Mouse (Mus musculus) spleen, postnatal 0 days (tissue): ENCODE results near the gene Creg2. TPM values are rescaled to one million over a fixed set of nuclear protein-coding genes. Genes with fewer than 3 reads are reported as not detected.

Source experiments
- polyA plus RNA-seq: library from polyadenylated mRNA; unstranded; fragments of >200 nt; fragmentation: Nextera tagmentation; extraction: Ambion mirVana; gene quantifications from 2 replicates; pipeline ENCODE4 v1.2.1, GENCODE M21; 2015

The Creg2 gene
- polyA plus RNA-seq = 0.02 TPM in 2 replicates

DNA sequence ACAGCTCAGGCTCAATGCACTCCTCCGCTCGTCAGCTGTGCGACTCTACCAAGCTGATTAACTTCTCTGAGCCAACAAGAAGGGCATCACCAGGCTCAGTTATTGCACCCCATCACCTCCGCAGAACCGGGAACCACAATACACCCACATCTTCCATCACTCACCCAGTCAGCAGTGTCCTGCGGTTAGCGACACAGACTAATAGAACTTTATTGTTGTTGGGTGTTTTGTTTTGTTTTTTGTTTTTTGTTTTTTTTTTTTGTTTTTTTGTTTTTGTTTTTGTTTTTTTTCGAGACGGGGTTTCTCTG lies at the start of gene Creg2:
Gene Creg2, minus strand, starts transcription at position 234 of the 308 bp plus-strand sequence.

GRCm38 (mm10) chr1:39577253-39577705 lies 74.0 kb downstream of the Creg2 start, which contains the start of gene Rnf149:
TSS of gene Rnf149 (minus strand) at chr1:39577405.

Other genes starting within 250 kb of the Creg2 start
- gene Tbc1d8, start 172.7 kb downstream of the Creg2 start, polyA plus RNA-seq = 9.3 and 11.7 TPM in 2 replicates
- 11.8 and 12.8 TPM in 2 replicates for gene Cnot11, start 116.5 kb downstream of the Creg2 start, polyA plus RNA-seq
- gene Rnf149, start 74.1 kb downstream of the Creg2 start, polyA plus RNA-seq = 21.2 and 23.3 TPM in 2 replicates
- gene Rfx8, start 69.5 kb upstream of the Creg2 start, polyA plus RNA-seq = 0.22 TPM in 1 of 2 replicates, not detected in the other
- not detected in 2 replicates for gene Gm3646, start 153.9 kb upstream of the Creg2 start, polyA plus RNA-seq
- gene Map4k4, start 249.4 kb upstream of the Creg2 start, polyA plus RNA-seq = 15.3 and 17.4 TPM in 2 replicates